In the genomic region with DNA sequence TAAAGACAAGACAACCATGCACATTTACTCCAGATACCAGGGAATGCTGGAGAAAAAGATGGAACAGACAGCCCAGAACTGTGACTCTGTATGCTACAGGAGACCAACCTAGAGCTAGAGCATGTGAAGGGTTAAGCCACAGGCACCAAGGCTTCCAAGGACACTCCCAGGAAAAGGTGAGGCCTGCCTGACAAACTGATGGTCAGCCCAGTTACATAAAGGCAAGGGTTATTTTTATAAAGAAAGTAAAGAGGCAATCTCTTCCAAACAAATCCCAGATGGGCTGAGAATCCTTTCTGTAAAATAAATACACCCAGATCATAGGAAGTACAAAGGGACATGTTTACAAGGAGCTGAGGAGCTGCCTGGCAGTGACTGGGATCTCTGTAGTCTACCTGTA, we compare ENCODE assay signal across 22 mouse cellular contexts. TPM values are rescaled to one million over a fixed set of nuclear protein-coding genes. Genes with fewer than 3 reads are reported as not detected.
DNase-seq lines count a peak whose midpoint lies in the region; ATAC-seq and TF ChIP-seq lines count a peak whose summit lies in the region.
"Had no signal": no experiment of that assay in that cellular context is flagged by ENCODE, and none has a peak within 500 bp of the region (broad histone marks: within the 10 kb centered on the region; RNA-seq: fewer than 3 reads in every experiment).

No protein-coding gene starts in this region.

- DNase-seq in heart, adult 11 months = peak; percentile 97
- no peak for DNase-seq in heart, postnatal 36 days
- DNase-seq in kidney, adult 2 months = peak; percentile 40
- DNase-seq in kidney, adult 11 months = no peak
- DNase-seq in lung, postnatal 36 days = peak; percentile 66
- DNase-seq in cerebellum, adult 8-10 months = no peak
- DNase-seq: adrenal gland, postnatal 10 days; cerebellum, adult 9-10 months; gastrocnemius, postnatal 25 days; liver; thymus, postnatal 25 days had no signal

- no peak for ATAC-seq in lung, embryonic 15.5 days (ENCODE audit: borderline replicate concordance, extremely low read depth, low FRiP score, low TSS enrichment)
- ATAC-seq: forebrain, embryonic 15.5 days; intestine, postnatal 0 days had no signal

- H3K9me3 ChIP-seq in lung, embryonic 15.5 days = no peaks in the 10 kb centered on the region
- H3K9me3 ChIP-seq: embryonic facial prominence, embryonic 15.5 days; forebrain, embryonic 15.5 days; hindbrain, embryonic 12.5 days; limb, embryonic 10.5 days; liver, embryonic 15.5 days; midbrain, embryonic 12.5 days; stomach, embryonic 15.5 days had no signal

- H3K27me3 ChIP-seq in kidney, adult 2 months (replicated peaks; ENCODE audit: control insufficient read depth, insufficient read depth, low read length) = no peaks in the 10 kb centered on the region
- no peaks in the 10 kb centered on the region for H3K27me3 ChIP-seq in lung, embryonic 15.5 days
- H3K27me3 ChIP-seq: embryonic facial prominence, embryonic 15.5 days; forebrain, embryonic 15.5 days; hindbrain, embryonic 12.5 days; liver, embryonic 15.5 days; midbrain, embryonic 12.5 days; stomach, embryonic 15.5 days had no signal

- no peak for TF ChIP-seq POLR2A in kidney, adult 2 months (IDR thresholded peaks at IDR 0.05; ENCODE audit: low read depth, low read length)

- no peak for TF ChIP-seq CTCF in kidney, adult 2 months (conservative IDR thresholded peaks at IDR 0.05; ENCODE audit: insufficient read depth, insufficient read length, low read depth, low read length)

- H3K9ac ChIP-seq in lung, embryonic 15.5 days = no peak overlapping the region
- H3K9ac ChIP-seq: embryonic facial prominence, embryonic 15.5 days; forebrain, embryonic 15.5 days; hindbrain, embryonic 12.5 days; liver, embryonic 15.5 days; midbrain, embryonic 12.5 days; stomach, embryonic 15.5 days had no signal

- peak overlapping the region; percentile 38; the same call in 1 of the 2 replicates for H3K27ac ChIP-seq in kidney, adult 2 months (ENCODE audit: insufficient read depth, low read depth, low read length)
- 0 out of 2 replicates have a peak overlapping the region, but pooled peaks have one; percentile 27 for H3K27ac ChIP-seq in lung, embryonic 15.5 days
- H3K27ac ChIP-seq: embryonic facial prominence, embryonic 15.5 days; forebrain, embryonic 15.5 days; hindbrain, embryonic 12.5 days; layer of hippocampus, adult 2 months; limb, embryonic 10.5 days; liver, embryonic 15.5 days; midbrain, embryonic 12.5 days; stomach, embryonic 15.5 days had no signal

- H3K36me3 ChIP-seq in kidney, adult 2 months (ENCODE audit: control insufficient read depth, insufficient read depth, low read length) = no peaks in the 10 kb centered on the region
- H3K36me3 ChIP-seq in lung, embryonic 15.5 days = no peaks in the 10 kb centered on the region
- H3K36me3 ChIP-seq: embryonic facial prominence, embryonic 15.5 days; forebrain, embryonic 15.5 days; hindbrain, embryonic 12.5 days; limb, embryonic 10.5 days; liver, embryonic 15.5 days; midbrain, embryonic 12.5 days; stomach, embryonic 15.5 days had no signal

- intact Hi-C loops in heart, postnatal 36 days (cut with DNase I) = loop anchor here (2.0 to 5.0 kb wide), 3 partner anchors 62 to 197 kb away; a partner anchor contains a TSS

- no peak overlapping the region for H3K4me3 ChIP-seq in kidney, adult 2 months (ENCODE audit: insufficient read depth, low read depth, low read length)
- H3K4me3 ChIP-seq in lung, embryonic 15.5 days = no peak overlapping the region
- H3K4me3 ChIP-seq: embryonic facial prominence, embryonic 15.5 days; forebrain, embryonic 15.5 days; hindbrain, embryonic 12.5 days; layer of hippocampus, adult 2 months; limb, embryonic 10.5 days; liver, embryonic 15.5 days; midbrain, embryonic 12.5 days; stomach, embryonic 15.5 days had no signal

- no peaks in the 10 kb centered on the region for H3K4me1 ChIP-seq in kidney, adult 2 months (ENCODE audit: control insufficient read depth, insufficient read depth, low read length)
- H3K4me1 ChIP-seq in lung, embryonic 15.5 days = no peaks in the 10 kb centered on the region
- H3K4me1 ChIP-seq: embryonic facial prominence, embryonic 15.5 days; forebrain, embryonic 15.5 days; hindbrain, embryonic 12.5 days; liver, embryonic 15.5 days; midbrain, embryonic 12.5 days; stomach, embryonic 15.5 days had no signal

- H3K4me2 ChIP-seq in lung, embryonic 15.5 days = no peak overlapping the region
- H3K4me2 ChIP-seq: embryonic facial prominence, embryonic 15.5 days; forebrain, embryonic 15.5 days; hindbrain, embryonic 12.5 days; liver, embryonic 15.5 days; midbrain, embryonic 12.5 days; stomach, embryonic 15.5 days had no signal

RNA-seq across cellular contexts. Expression of a gene that starts 49.8 kb away (rescaled TPM):
- total RNA-seq in heart, postnatal 36 days (2021) = 1 to 10 TPM; 1.0 to 1.9 TPM
- polyA plus RNA-seq in kidney, adult 2 months (2012; rRNA removed) = 0.34 and 0.36 TPM in 2 replicates
- polyA plus RNA-seq in lung, embryonic 15.5 days (2015; fragmentation: Nextera tagmentation; extraction: Ambion mirVana) = 2.9 and 3.0 TPM in 2 replicates
- total RNA-seq: common myeloid progenitor, adult 5-6 weeks had no signal
- polyA plus RNA-seq: liver, embryonic 15.5 days had no signal

Comparison
In these comparisons a context has a peak if more than half of its experiments do, and no peak if none do; other contexts are left out.
1. DNase-seq: peak in heart, adult 11 months (single experiment), kidney, adult 2 months (single experiment) and lung, postnatal 36 days (single experiment); none in heart, postnatal 36 days (0 of 2), kidney, adult 11 months (single experiment) and cerebellum, adult 8-10 months (single experiment).